Mouse (Mus musculus) left cerebral cortex, adult 2 months (tissue): ENCODE measurements around the gene Dnajb8. TPM values are rescaled to one million over a fixed set of nuclear protein-coding genes. Genes with fewer than 3 reads are reported as not detected.

Source experiments
- DNase-seq, 2 experiments: peaks; one replicate each; pipeline ENCODE4 v3.0.0; 2021 to 2022; ENCODE audit warnings: low spot score in 2 of 2, mixed read lengths in 1 of 2; ENCODE audit errors: extremely low spot score in 1 of 2
- H3K27ac ChIP-seq: fragments of 200-600 bp; 2 replicates; pipeline ENCODE4 v1.8.1; 2022
- H3K4me3 ChIP-seq: fragments of 200-600 bp; 2 replicates; pipeline ENCODE4 v1.8.1; 2022
- CTCF ChIP-seq: fragments of 200-600 bp; IDR thresholded peaks from 2 replicates; pipeline ENCODE4 v1.8.1; 2022; ENCODE audit warnings: antibody characterized with exemption, mild to moderate bottlenecking, moderate library complexity
- intact Hi-C: fragments of 180-260 bp; cut with DNase I; formaldehyde crosslinking; loops from one replicate; pipeline ENCODE4 v1.15.1; 2025
- total RNA-seq, 2 experiments: library from RNA; stranded (reverse); gene quantifications; 2 replicates each; pipeline ENCODE4 v1.2.3; 2021

The Dnajb8 gene
- total RNA-seq, 2 experiments from 2014 or later, result not detected

- H3K4me3 ChIP-seq, result no peak overlapping the region
- intact Hi-C loops, result no loop called here
- no peak for DNase-seq
- no peak overlapping the region for H3K27ac ChIP-seq
- no peak for TF ChIP-seq CTCF
Observed at GRCm38 (mm10) chr6:88209453-88209852, 12.6 kb upstream of the Dnajb8 start.

- intact Hi-C loops, result no loop called here
- no peak overlapping the region for H3K27ac ChIP-seq
- H3K4me3 ChIP-seq, result no peak overlapping the region
- TF ChIP-seq CTCF, result no peak
- no peak for DNase-seq
Observed at GRCm38 (mm10) chr6:88210182-88210581, 11.9 kb upstream of the Dnajb8 start.

- no peak overlapping the region for H3K4me3 ChIP-seq
- DNase-seq, result no peak
- intact Hi-C loops, result no loop called here
- TF ChIP-seq CTCF, result no peak
- no peak overlapping the region for H3K27ac ChIP-seq
Observed at GRCm38 (mm10) chr6:88215797-88216196, 6.3 kb upstream of the Dnajb8 start.

GRCm38 (mm10) chr6:88216199-88216598 lies 5.9 kb upstream of the Dnajb8 start:
- Histone ChIP-seq H3K27ac (no peak overlapping the region), H3K4me3 (no peak overlapping the region)
- no peak for DNase-seq
- TF ChIP-seq CTCF, result no peak
- intact Hi-C loops, result no loop called here

GRCm38 (mm10) chr6:88219094-88219493 lies 3.0 kb upstream of the Dnajb8 start:
- no peak overlapping the region for H3K4me3 ChIP-seq
- intact Hi-C loops, result no loop called here
- no peak for TF ChIP-seq CTCF

GRCm38 (mm10) chr6:88226570-88226994 lies 4.5 kb downstream of the Dnajb8 start:
- H3K27ac ChIP-seq, result no peak overlapping the region
- DNase-seq, result no peak
- no peak for TF ChIP-seq CTCF
- H3K4me3 ChIP-seq, result no peak overlapping the region
- intact Hi-C loops, result no loop called here

More at GRCm38 (mm10) chr6:88219094-88219493, 3.0 kb upstream of the Dnajb8 start:
- no peak overlapping the region for H3K27ac ChIP-seq
- no peak for DNase-seq

GRCm38 (mm10) chr6:88227537-88227936 lies 5.5 kb downstream of the Dnajb8 start:
- intact Hi-C loops, result no loop called here
- no peak overlapping the region for H3K27ac ChIP-seq
- H3K4me3 ChIP-seq, result no peak overlapping the region
- TF ChIP-seq CTCF, result no peak
- DNase-seq, result no peak

- Histone ChIP-seq H3K27ac (no peak overlapping the region), H3K4me3 (no peak overlapping the region)
- DNase-seq, result no peak
- intact Hi-C loops, result no loop called here
- TF ChIP-seq CTCF, result no peak
Observed at GRCm38 (mm10) chr6:88229221-88229620, 7.2 kb downstream of the Dnajb8 start.

- intact Hi-C loops, result no loop called here
- Histone ChIP-seq H3K27ac (no peak overlapping the region), H3K4me3 (no peak overlapping the region)
- no peak for TF ChIP-seq CTCF
- no peak for DNase-seq
Observed at GRCm38 (mm10) chr6:88231821-88232220, 9.8 kb downstream of the Dnajb8 start.

- intact Hi-C loops, result no loop called here
- no peak overlapping the region for H3K4me3 ChIP-seq
- no peak for TF ChIP-seq CTCF
- H3K27ac ChIP-seq, result no peak overlapping the region
- no peak for DNase-seq
Observed at GRCm38 (mm10) chr6:88232221-88232620, 10.2 kb downstream of the Dnajb8 start.

GRCm38 (mm10) chr6:88233996-88234395 lies 11.9 kb downstream of the Dnajb8 start:
- no peak for DNase-seq
- H3K27ac ChIP-seq, result no peak overlapping the region
- TF ChIP-seq CTCF, result no peak
- no peak overlapping the region for H3K4me3 ChIP-seq
- intact Hi-C loops, result no loop called here

- Histone ChIP-seq H3K27ac (no peak overlapping the region), H3K4me3 (no peak overlapping the region)
- intact Hi-C loops, result no loop called here
- no peak for DNase-seq
- TF ChIP-seq CTCF, result no peak
Observed at GRCm38 (mm10) chr6:88235461-88235860, 13.4 kb downstream of the Dnajb8 start.

- no peak for DNase-seq
- Histone ChIP-seq H3K27ac (no peak overlapping the region), H3K4me3 (no peak overlapping the region)
- intact Hi-C loops, result no loop called here
- TF ChIP-seq CTCF, result no peak
Observed at GRCm38 (mm10) chr6:88235983-88236382, 13.9 kb downstream of the Dnajb8 start.

- DNase-seq, result no peak
- H3K27ac ChIP-seq, result no peak overlapping the region
- no peak overlapping the region for H3K4me3 ChIP-seq
- TF ChIP-seq CTCF, result no peak
- intact Hi-C loops, result no loop called here
Observed at GRCm38 (mm10) chr6:88236513-88236912, 14.4 kb downstream of the Dnajb8 start.
